Mouse (Mus musculus) liver, embryonic 13.5 days (tissue): Measurements from ENCODE around the gene Slc25a13. TPM values are rescaled to one million over a fixed set of nuclear protein-coding genes. Genes with fewer than 3 reads are reported as not detected.
"Not testable (repeated sequence)": the region's sequence is repeated elsewhere in the genome, so short reads cannot be mapped to it uniquely, and the experiment has no call there.

ENCODE experiments used
- ATAC-seq: fragments of 200-750 bp; cut with Nextera tagmentation; 2 replicates; pipeline ENCODE4 v1.8.0; 2017; ENCODE audit warnings: low read depth, mild to moderate bottlenecking, moderate number of reproducible peaks, moderate library complexity
- DNase-seq: peaks from one replicate; pipeline ENCODE4 v3.0.0; 2022
- H3K27ac ChIP-seq: fragments of 300-500 bp; sonication (generic); 2 replicates; pipeline ENCODE4 v1.5.1; 2015; ENCODE audit warnings: moderate library complexity, mild to moderate bottlenecking, inconsistent platforms
- H3K27me3 ChIP-seq: fragments of 300-500 bp; sonication (generic); 2 replicates; pipeline ENCODE4 v1.6.1; 2015; ENCODE audit warnings: mild to moderate bottlenecking, inconsistent platforms
- H3K36me3 ChIP-seq: fragments of 300-500 bp; sonication (generic); 2 replicates; pipeline ENCODE4 v1.6.1; 2015; ENCODE audit warnings: mild to moderate bottlenecking, inconsistent platforms
- H3K4me1 ChIP-seq: fragments of 300-500 bp; sonication (generic); replicated peaks from 2 replicates; pipeline ENCODE4 v1.6.1; 2015; ENCODE audit warnings: inconsistent platforms
- H3K4me2 ChIP-seq: fragments of 300-500 bp; sonication (generic); 2 replicates; pipeline ENCODE4 v1.6.1; 2015; ENCODE audit warnings: inconsistent platforms, mild to moderate bottlenecking, moderate library complexity
- H3K4me3 ChIP-seq: fragments of 300-500 bp; sonication (generic); replicated peaks from 2 replicates; pipeline ENCODE4 v1.5.1; 2015; ENCODE audit warnings: mild to moderate bottlenecking, inconsistent platforms
- H3K9ac ChIP-seq: fragments of 300-500 bp; sonication (generic); 2 replicates; pipeline ENCODE4 v1.6.1; 2015; ENCODE audit warnings: mild to moderate bottlenecking, inconsistent platforms
- H3K9me3 ChIP-seq: fragments of 300-500 bp; sonication (generic); replicated peaks from 2 replicates; pipeline ENCODE4 v1.6.1; 2016; ENCODE audit warnings: inconsistent platforms
- WGBS: fragments of 180-500 bp; shearing (Covaris S2); methylation state at CpG from one replicate; pipeline ENCODE4 v1.1.7; 2015; ENCODE audit not compliant: insufficient replicate concordance; 5-methylcytosine and 5-hydroxymethylcytosine counted together
- polyA plus RNA-seq: library from polyadenylated mRNA; unstranded; fragments of >200 nt; fragmentation: Nextera tagmentation; extraction: Ambion mirVana; gene quantifications from 2 replicates; pipeline ENCODE4 v1.2.1, GENCODE M21; 2015

Slc25a13 gene
- polyA plus RNA-seq, 1 experiment from 2014 or later = 30.1 TPM

- H3K9me3 ChIP-seq = no peaks in the 10 kb centered on the region
- H3K9ac ChIP-seq = no peak overlapping the region
- H3K4me3 ChIP-seq = no peak overlapping the region
- DNase-seq = no peak
- peaks cover 25% of the 10 kb centered on the region for H3K4me1 ChIP-seq
- H3K36me3 ChIP-seq = 0 out of 2 replicates have a peak, but pooled peaks cover 9% of the 10 kb centered on the region
- H3K27me3 ChIP-seq = no peaks in the 10 kb centered on the region
- ATAC-seq = no peak
- no peak overlapping the region for H3K4me2 ChIP-seq
- WGBS = 72% methylated on average over 6 of the region's 6 CpGs
- peak overlapping the region; percentile 72 for H3K27ac ChIP-seq
These were observed 14.5 kb downstream of the Slc25a13 start for GRCm38 (mm10) chr6:6202451-6202850.

- WGBS = 70% methylated on average over 5 of the region's 5 CpGs
- peak overlapping the region; percentile 72 for H3K27ac ChIP-seq
- H3K9me3 ChIP-seq = no peaks in the 10 kb centered on the region
- H3K9ac ChIP-seq = no peak overlapping the region
- ATAC-seq = no peak
- H3K36me3 ChIP-seq = 0 out of 2 replicates have a peak, but pooled peaks cover 8% of the 10 kb centered on the region
- no peak overlapping the region for H3K4me3 ChIP-seq
- peaks cover 20% of the 10 kb centered on the region for H3K4me1 ChIP-seq
- no peak overlapping the region for H3K4me2 ChIP-seq
- no peaks in the 10 kb centered on the region for H3K27me3 ChIP-seq
- DNase-seq = no peak
These were observed 15.0 kb downstream of the Slc25a13 start for GRCm38 (mm10) chr6:6201977-6202376.

- Histone ChIP-seq H3K27ac (no peak overlapping the region), H3K9ac (no peak overlapping the region), H3K4me1 (peaks cover 6% of the 10 kb centered on the region), H3K4me2 (no peak overlapping the region), H3K27me3 (no peaks in the 10 kb centered on the region), H3K36me3 (peaks cover 9% of the 10 kb centered on the region; the same call in 1 of the 2 replicates), H3K4me3 (no peak overlapping the region), H3K9me3 (no peaks in the 10 kb centered on the region)
- WGBS = 80% methylated on average over 10 of the region's 10 CpGs
- ATAC-seq = no peak
- no peak for DNase-seq
These were observed 17.7 kb downstream of the Slc25a13 start for GRCm38 (mm10) chr6:6199138-6199870.

DNA sequence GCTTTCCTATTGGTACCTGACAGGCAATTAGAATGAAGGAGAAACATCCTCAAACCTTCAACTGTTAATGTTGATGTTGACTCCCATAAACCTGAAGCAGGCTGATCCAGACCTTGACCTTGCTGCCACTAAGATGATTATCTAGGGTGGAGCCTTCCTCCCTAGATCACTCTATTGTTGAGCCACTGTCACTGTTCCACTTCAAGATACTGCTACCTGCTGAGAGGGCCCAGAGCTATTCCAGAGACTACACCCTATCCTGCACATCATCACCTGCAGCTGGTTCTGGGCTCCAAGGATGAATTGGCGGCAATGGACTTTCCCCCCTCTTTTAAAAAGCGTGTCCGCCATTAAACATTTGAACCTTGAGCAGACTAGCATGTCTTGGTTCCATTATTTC is 18.9 kb downstream of the Slc25a13 start:
- not testable (repeated sequence) for H3K27ac ChIP-seq, ATAC-seq, H3K4me2 ChIP-seq, H3K9ac ChIP-seq, H3K4me3 ChIP-seq, H3K27me3 ChIP-seq, H3K4me1 ChIP-seq, DNase-seq, H3K9me3 ChIP-seq, H3K36me3 ChIP-seq
- WGBS = 87% methylated on average over 3 of the region's 3 CpGs

GRCm38 (mm10) chr6:6197339-6197738 is 19.6 kb downstream of the Slc25a13 start:
- Histone ChIP-seq H3K4me3 (no peak overlapping the region), H3K9me3 (no peaks in the 10 kb centered on the region), H3K4me2 (no peak overlapping the region), H3K9ac (no peak overlapping the region), H3K27ac (no peak overlapping the region), H3K36me3 (peaks cover 9% of the 10 kb centered on the region; the same call in 1 of the 2 replicates), H3K27me3 (no peaks in the 10 kb centered on the region), H3K4me1 (no peaks in the 10 kb centered on the region; the same call in 1 of the 2 replicates)
- WGBS = 71% methylated on average over 6 of the region's 6 CpGs
- no peak for DNase-seq
- ATAC-seq = no peak

DNA sequence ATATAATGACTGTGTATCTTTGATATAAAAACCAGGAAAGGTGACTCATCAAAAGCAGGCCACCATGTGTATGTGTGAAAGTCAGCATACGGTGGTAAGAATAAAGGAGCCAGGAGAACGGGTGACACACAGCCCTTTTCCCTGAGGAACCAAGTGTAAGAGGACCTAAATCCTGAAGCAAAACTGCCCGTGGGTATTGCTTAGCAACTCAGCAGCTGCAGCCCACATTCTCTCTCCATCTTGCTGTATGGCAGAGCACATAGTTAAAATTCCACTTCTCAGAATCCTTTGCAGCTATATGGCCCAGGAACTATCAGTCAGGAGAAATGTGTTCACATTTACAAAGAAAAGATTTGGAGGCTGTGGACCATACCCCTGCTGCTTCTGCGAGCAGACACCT is 20.4 kb downstream of the Slc25a13 start:
- H3K4me2 ChIP-seq = no peak overlapping the region

GRCm38 (mm10) chr6:6194831-6195230 is 22.1 kb downstream of the Slc25a13 start:
- no peak for ATAC-seq
- no peak overlapping the region for H3K9ac ChIP-seq
- H3K27ac ChIP-seq = no peak overlapping the region
- DNase-seq = no peak
- H3K4me1 ChIP-seq = no peaks in the 10 kb centered on the region
- no peak overlapping the region for H3K4me3 ChIP-seq
- no peaks in the 10 kb centered on the region for H3K9me3 ChIP-seq
- WGBS = 74% methylated on average over 6 of the region's 6 CpGs
- H3K36me3 ChIP-seq = peaks cover 3% of the 10 kb centered on the region; the same call in 1 of the 2 replicates
- no peaks in the 10 kb centered on the region for H3K27me3 ChIP-seq
- no peak overlapping the region for H3K4me2 ChIP-seq

More for the DNA sequence above, 20.4 kb downstream of the Slc25a13 start:
- Histone ChIP-seq H3K36me3 (peaks cover 6% of the 10 kb centered on the region; the same call in 1 of the 2 replicates), H3K4me3 (no peak overlapping the region), H3K27ac (no peak overlapping the region), H3K9me3 (no peaks in the 10 kb centered on the region), H3K9ac (no peak overlapping the region), H3K4me1 (no peaks in the 10 kb centered on the region), H3K27me3 (no peaks in the 10 kb centered on the region)
- ATAC-seq (no peak), DNase-seq (no peak)
- WGBS = 61% methylated on average over 4 of the region's 4 CpGs

- H3K4me3 ChIP-seq = no peak overlapping the region
- no peak overlapping the region for H3K9ac ChIP-seq
- WGBS = 71% methylated on average over 13 of the region's 13 CpGs
- no peaks in the 10 kb centered on the region for H3K4me1 ChIP-seq
- H3K4me2 ChIP-seq = no peak overlapping the region
- no peak overlapping the region for H3K27ac ChIP-seq
- ATAC-seq = no peak
- no peaks in the 10 kb centered on the region for H3K27me3 ChIP-seq
- no peak for DNase-seq
- H3K36me3 ChIP-seq = peaks cover 8% of the 10 kb centered on the region; the same call in 1 of the 2 replicates
- no peaks in the 10 kb centered on the region for H3K9me3 ChIP-seq
These were observed 23.1 kb downstream of the Slc25a13 start for GRCm38 (mm10) chr6:6193906-6194305.

DNA sequence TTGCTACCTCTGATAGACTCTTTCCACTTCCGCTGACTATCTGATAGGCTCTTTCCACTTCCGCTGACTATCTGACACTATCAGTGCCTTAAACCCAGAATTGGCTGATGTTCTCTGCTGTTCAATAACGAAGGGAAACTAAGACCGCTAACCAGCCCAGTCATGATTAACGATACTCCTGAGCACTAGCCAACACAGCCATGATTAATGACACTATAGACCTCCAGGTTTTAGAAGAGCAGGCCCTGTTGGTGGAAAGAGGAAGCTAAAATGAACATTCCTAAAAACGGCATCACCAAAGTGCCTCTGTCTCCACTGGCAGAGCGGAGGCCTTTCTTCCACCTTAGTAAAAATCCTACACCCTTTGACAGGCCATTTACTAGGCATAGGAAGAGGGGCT is 24.6 kb downstream of the Slc25a13 start:
- Histone ChIP-seq H3K27me3 (no peaks in the 10 kb centered on the region), H3K4me2 (no peak overlapping the region), H3K9me3 (no peaks in the 10 kb centered on the region), H3K4me3 (no peak overlapping the region), H3K27ac (no peak overlapping the region), H3K9ac (no peak overlapping the region), H3K36me3 (peaks cover 11% of the 10 kb centered on the region; the same call in 1 of the 2 replicates), H3K4me1 (peaks cover 5% of the 10 kb centered on the region)
- no peak for ATAC-seq
- 63% methylated on average over 7 of the region's 7 CpGs for WGBS
- no peak for DNase-seq

DNA sequence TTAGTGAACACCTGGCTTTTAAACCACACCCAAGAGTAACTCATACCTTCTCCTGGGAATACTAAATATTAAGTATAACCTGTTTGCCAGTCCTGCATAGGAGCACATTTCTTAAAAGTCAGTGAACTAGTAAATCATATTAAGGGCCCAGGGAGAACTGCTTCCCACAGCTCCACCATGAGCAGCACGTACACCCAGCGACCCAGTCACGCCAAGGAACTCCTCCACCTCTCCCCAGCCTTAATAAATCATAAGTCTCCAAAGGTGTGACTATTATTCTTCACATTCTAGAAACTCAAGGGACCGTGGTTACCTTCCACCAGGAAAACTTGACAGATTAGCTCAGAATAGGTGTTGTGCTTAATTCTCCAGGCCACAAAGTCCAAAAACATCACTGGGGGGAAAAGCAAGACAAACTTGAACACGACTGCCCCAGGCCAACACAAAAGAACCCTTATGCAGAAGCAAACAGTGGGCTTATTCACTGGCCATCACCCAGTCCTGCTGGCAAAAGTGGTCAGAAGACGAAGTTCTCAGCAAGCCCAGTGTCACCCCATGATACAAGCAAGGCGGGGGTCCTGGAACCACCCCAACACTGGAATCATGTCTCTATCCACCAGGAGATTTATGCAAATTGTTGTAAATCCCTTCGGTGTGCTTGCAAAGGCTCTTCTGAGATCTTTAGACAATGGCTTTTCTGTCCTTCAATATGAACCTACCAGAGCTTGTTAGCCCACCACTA is 25.2 kb downstream of the Slc25a13 start:
- Histone ChIP-seq H3K27ac (no peak overlapping the region), H3K4me2 (no peak overlapping the region), H3K36me3 (peaks cover 11% of the 10 kb centered on the region; the same call in 1 of the 2 replicates), H3K27me3 (no peaks in the 10 kb centered on the region), H3K4me3 (no peak overlapping the region), H3K9ac (no peak overlapping the region), H3K9me3 (no peaks in the 10 kb centered on the region), H3K4me1 (peaks cover 10% of the 10 kb centered on the region)
- DNase-seq = no peak
- ATAC-seq = no peak
- 75% methylated on average over 8 of the region's 8 CpGs for WGBS

- ATAC-seq (no peak), DNase-seq (no peak)
- Histone ChIP-seq H3K4me2 (no peak overlapping the region), H3K4me3 (no peak overlapping the region), H3K9me3 (no peaks in the 10 kb centered on the region), H3K27me3 (no peaks in the 10 kb centered on the region), H3K27ac (no peak overlapping the region), H3K36me3 (peaks cover 9% of the 10 kb centered on the region; the same call in 1 of the 2 replicates), H3K4me1 (peaks cover 12% of the 10 kb centered on the region), H3K9ac (no peak overlapping the region)
- 79% methylated on average over 6 of the region's 6 CpGs for WGBS
These were observed 28.0 kb downstream of the Slc25a13 start for GRCm38 (mm10) chr6:6188970-6189369.
